Mouse (Mus musculus) heart, postnatal 0 days (tissue): ENCODE measurements around the gene Dpp6.

ENCODE experiments used
- CTCF ChIP-seq: IDR thresholded peaks from 2 replicates; pipeline ENCODE4 v1.5.1; 2016; ENCODE audit warnings: antibody characterized with exemption, control low read depth, low read depth
- EP300 ChIP-seq: IDR thresholded peaks from 2 replicates; pipeline ENCODE4 v1.6.1; 2016; ENCODE audit warnings: antibody characterized with exemption, low read depth

DNA sequence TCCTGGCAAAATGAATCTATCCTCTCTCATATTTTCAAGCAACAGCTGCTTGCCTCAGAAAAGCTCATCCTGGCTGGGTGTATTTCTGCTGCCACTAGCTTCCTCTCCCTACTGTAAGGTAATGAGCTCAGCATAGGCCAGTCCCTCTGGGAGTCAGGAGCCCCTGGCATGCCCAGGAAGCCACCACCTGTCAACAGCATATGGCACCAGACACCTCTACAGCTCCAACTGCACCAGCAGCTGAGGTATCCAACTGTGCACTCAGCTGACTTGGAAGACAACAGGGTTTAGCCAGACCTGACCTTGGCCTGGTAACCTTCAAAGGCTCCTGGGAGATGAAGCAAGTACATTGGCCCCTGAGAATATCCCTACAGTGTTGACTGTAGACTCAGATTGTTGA is 192.2 kb downstream of the Dpp6 start:
- TF ChIP-seq CTCF (no peak), EP300 (no peak)
